In the genomic region with DNA sequence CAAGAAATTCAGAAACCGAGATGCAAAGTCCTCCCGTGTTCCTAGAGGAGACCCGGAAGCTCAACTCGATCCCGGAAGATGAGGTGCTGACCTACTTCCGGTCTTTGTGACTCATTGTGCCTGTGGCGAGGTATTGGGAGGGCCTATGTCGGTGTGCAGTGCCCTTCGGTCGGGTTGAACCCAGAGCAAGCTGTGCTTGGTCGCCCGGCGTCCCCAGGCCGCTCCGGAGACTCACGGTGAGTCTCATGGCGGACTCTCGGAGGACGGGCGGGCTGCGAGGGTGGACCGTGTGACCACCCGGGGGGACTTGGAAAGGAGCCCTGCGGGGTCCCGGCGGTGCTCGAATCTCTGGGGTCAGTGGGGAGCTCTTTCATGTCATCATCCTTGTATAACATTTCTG, we compare ENCODE assay signal across 7 mouse cellular contexts. TPM values are rescaled to one million over a fixed set of nuclear protein-coding genes. Genes with fewer than 3 reads are reported as not detected.
DNase-seq lines count a peak whose midpoint lies in the region; ATAC-seq and TF ChIP-seq lines count a peak whose summit lies in the region.

A gene (plus strand): TSS at position 89 of the 400 bp plus-strand sequence.

- no peaks in the 10 kb centered on the region for H3K9me3 ChIP-seq in embryonic facial prominence, embryonic 10.5 days
- no peaks in the 10 kb centered on the region for H3K9me3 ChIP-seq in intestine, postnatal 0 days (ENCODE audit: control insufficient read depth)
- H3K9me3 ChIP-seq in midbrain, embryonic 12.5 days: no peaks in the 10 kb centered on the region

- H3K9ac ChIP-seq in intestine, postnatal 0 days (ENCODE audit: low read depth, low read length): peak within 1 kb of the TSS; percentile 97
- peak within 1 kb of the TSS; percentile 96 for H3K9ac ChIP-seq in midbrain, embryonic 12.5 days (replicated peaks)

- TF ChIP-seq POLR2A in small intestine, adult 2 months (IDR thresholded peaks at IDR 0.05; ENCODE audit: low read depth, low read length): peak; percentile 94

- peaks cover 11% of the 10 kb centered on the region for H3K4me1 ChIP-seq in embryonic facial prominence, embryonic 10.5 days
- peaks cover 7% of the 10 kb centered on the region; the same call in 1 of the 2 replicates for H3K4me1 ChIP-seq in intestine, postnatal 0 days (replicated peaks; ENCODE audit: control insufficient read depth, insufficient read depth, low read length)
- H3K4me1 ChIP-seq in midbrain, embryonic 12.5 days: peaks cover 20% of the 10 kb centered on the region
- H3K4me1 ChIP-seq in small intestine, adult 2 months (ENCODE audit: control insufficient read depth, insufficient read depth, insufficient read length, low read length): peaks cover 14% of the 10 kb centered on the region; the same call in 1 of the 2 replicates

- H3K4me3 ChIP-seq in embryonic facial prominence, embryonic 10.5 days: peak within 1 kb of the TSS; percentile 95
- peak within 1 kb of the TSS; percentile 98 for H3K4me3 ChIP-seq in intestine, postnatal 0 days (ENCODE audit: low read depth, low read length)
- peak within 1 kb of the TSS; percentile 93 for H3K4me3 ChIP-seq in midbrain, embryonic 12.5 days
- H3K4me3 ChIP-seq in small intestine, adult 2 months (ENCODE audit: low read depth, low read length): peak within 1 kb of the TSS; percentile 99

- H3K36me3 ChIP-seq in embryonic facial prominence, embryonic 10.5 days (replicated peaks): peaks cover 25% of the 10 kb centered on the region
- no peaks in the 10 kb centered on the region for H3K36me3 ChIP-seq in intestine, postnatal 0 days (ENCODE audit: control insufficient read depth, insufficient read depth)
- H3K36me3 ChIP-seq in midbrain, embryonic 12.5 days: peaks cover 17% of the 10 kb centered on the region
- peaks cover 3% of the 10 kb centered on the region; the same call in 1 of the 2 replicates for H3K36me3 ChIP-seq in small intestine, adult 2 months (ENCODE audit: control insufficient read depth, insufficient read depth, low read length)

- H3K27ac ChIP-seq in embryonic facial prominence, embryonic 10.5 days (replicated peaks): peak within 1 kb of the TSS; percentile 99
- H3K27ac ChIP-seq in intestine, postnatal 0 days (ENCODE audit: low read depth, low read length): peak within 1 kb of the TSS; percentile 98
- H3K27ac ChIP-seq in midbrain, embryonic 12.5 days (replicated peaks): peak within 1 kb of the TSS; percentile 90
- peak within 1 kb of the TSS; percentile 98 for H3K27ac ChIP-seq in small intestine, adult 2 months (ENCODE audit: insufficient read depth, low read depth, low read length)

- ATAC-seq in intestine, postnatal 0 days: peak; percentile 85
- ATAC-seq in midbrain, embryonic 12.5 days (ENCODE audit: low FRiP score, low read depth): peak; percentile 94

- H3K27me3 ChIP-seq in embryonic facial prominence, embryonic 10.5 days (replicated peaks; ENCODE audit: low read depth, poor library complexity, severe bottlenecking): no peaks in the 10 kb centered on the region
- H3K27me3 ChIP-seq in intestine, postnatal 0 days (replicated peaks; ENCODE audit: control insufficient read depth, insufficient read depth, low read length): no peaks in the 10 kb centered on the region
- no peaks in the 10 kb centered on the region for H3K27me3 ChIP-seq in midbrain, embryonic 12.5 days
- no peaks in the 10 kb centered on the region for H3K27me3 ChIP-seq in small intestine, adult 2 months (ENCODE audit: control insufficient read depth, insufficient read depth, low read length)

- DNase-seq in adrenal gland, postnatal 10 days: peak; percentile 85
- peak; percentile 89 for DNase-seq in embryonic facial prominence, embryonic 10.5 days (ENCODE audit: low spot score)
- peak; percentile 70 for DNase-seq in gonadal fat pad, adult 2 months (ENCODE audit: low read depth)
- DNase-seq in left cerebral cortex, postnatal 4 days: peak; percentile 81

- no peak for TF ChIP-seq CTCF in intestine, postnatal 0 days (IDR thresholded peaks at IDR 0.05; ENCODE audit: low read depth)
- TF ChIP-seq CTCF in small intestine, adult 2 months (IDR thresholded peaks at IDR 0.05; ENCODE audit: extremely low read depth, insufficient read length, insufficient replicate concordance, low read depth, low read length): no peak

- under 1% methylated on average over 27 of the region's 27 CpGs for WGBS in embryonic facial prominence, embryonic 10.5 days
- WGBS in intestine, postnatal 0 days: under 1% methylated on average over 27 of the region's 27 CpGs
- WGBS in midbrain, embryonic 12.5 days: under 1% methylated on average over 27 of the region's 27 CpGs
- under 1% methylated on average over 27 of the region's 27 CpGs for WGBS in small intestine, adult 2 months

- H3K4me2 ChIP-seq in intestine, postnatal 0 days (replicated peaks; ENCODE audit: low read depth): peak within 1 kb of the TSS; percentile 71
- peak within 1 kb of the TSS; percentile 80 for H3K4me2 ChIP-seq in midbrain, embryonic 12.5 days (replicated peaks)

- intact Hi-C loops in left cerebral cortex, postnatal 4 days (cut with DNase I): no loop called here

RNA-seq across cellular contexts. Expression of the gene that starts here (rescaled TPM):
- total RNA-seq in adrenal gland, postnatal 10 days (2021): 10 to 100 TPM; 29.2 to 33.8 TPM
- 28.2 and 30.0 TPM in 2 replicates for polyA plus RNA-seq in embryonic facial prominence, embryonic 10.5 days (2016; fragmentation: Nextera tagmentation; extraction: Ambion mirVana)
- 6.3 and 8.7 TPM in 2 replicates for polyA plus RNA-seq in gonadal fat pad, adult 2 months (2012; rRNA removed)
- polyA plus RNA-seq in intestine, postnatal 0 days (2015; fragmentation: Nextera tagmentation; extraction: Ambion mirVana): 5.6 and 6.5 TPM in 2 replicates
- 10 to 100 TPM; 44.6 to 45.1 TPM for total RNA-seq in left cerebral cortex, postnatal 4 days (2021)
- polyA plus RNA-seq in midbrain, embryonic 12.5 days (2016; fragmentation: Nextera tagmentation; extraction: Ambion mirVana): 39.6 and 43.0 TPM in 2 replicates
- 0.63 and 1.4 TPM in 2 replicates for polyA plus RNA-seq in small intestine, adult 2 months (2012; rRNA removed)

Comparison
In these comparisons a context has a peak if more than half of its experiments do, and no peak if none do; other contexts are left out.
1. Peak in every context shown above with its lines: DNase-seq, ATAC-seq, H3K4me3 ChIP-seq and H3K27ac ChIP-seq.